Mouse (Mus musculus) hindbrain, embryonic 10.5 days (tissue): Measurements from ENCODE around the gene Ntf3. TPM values are rescaled to one million over a fixed set of nuclear protein-coding genes. Genes with fewer than 3 reads are reported as not detected.
A peak's percentile ranks its signal among the peaks of the same experiment; 100 is the strongest.

Experiments used
- DNase-seq: peaks from one replicate; pipeline ENCODE4 v3.0.0-alpha.2; 2017; ENCODE audit warnings: low spot score
- H3K27ac ChIP-seq: fragments of 300-500 bp; sonication (generic); 2 replicates; pipeline ENCODE4 v1.5.1; 2016; ENCODE audit warnings: mild to moderate bottlenecking, moderate library complexity
- H3K27me3 ChIP-seq: fragments of 300-500 bp; sonication (generic); 2 replicates; pipeline ENCODE4 v1.6.1; 2016; ENCODE audit warnings: mild to moderate bottlenecking; ENCODE audit not compliant: poor library complexity, insufficient read depth, severe bottlenecking
- H3K36me3 ChIP-seq: fragments of 300-500 bp; sonication (generic); 2 replicates; pipeline ENCODE4 v1.6.1; 2016; ENCODE audit warnings: mild to moderate bottlenecking, moderate library complexity
- H3K4me1 ChIP-seq: fragments of 300-500 bp; sonication (generic); replicated peaks from 2 replicates; pipeline ENCODE4 v1.6.1; 2016; ENCODE audit warnings: mild to moderate bottlenecking
- H3K4me3 ChIP-seq: fragments of 300-500 bp; sonication (generic); 2 replicates; pipeline ENCODE4 v1.5.1; 2016; ENCODE audit warnings: mild to moderate bottlenecking, moderate library complexity
- H3K9me3 ChIP-seq: fragments of 300-500 bp; sonication (generic); 2 replicates; pipeline ENCODE4 v1.6.1; 2016; ENCODE audit warnings: mild to moderate bottlenecking, moderate library complexity
- WGBS: fragments of 180-500 bp; shearing (Covaris S2); methylation state at CpG from one replicate; pipeline ENCODE4 v1.1.7; 2016; 5-methylcytosine and 5-hydroxymethylcytosine counted together
- polyA plus RNA-seq: library from polyadenylated mRNA; unstranded; fragments of >200 nt; fragmentation: Nextera tagmentation; extraction: Ambion mirVana; gene quantifications from 2 replicates; pipeline ENCODE4 v1.2.1, GENCODE M21; 2016

Ntf3 gene
- polyA plus RNA-seq: 6.0 and 8.5 TPM in 2 replicates

DNA sequence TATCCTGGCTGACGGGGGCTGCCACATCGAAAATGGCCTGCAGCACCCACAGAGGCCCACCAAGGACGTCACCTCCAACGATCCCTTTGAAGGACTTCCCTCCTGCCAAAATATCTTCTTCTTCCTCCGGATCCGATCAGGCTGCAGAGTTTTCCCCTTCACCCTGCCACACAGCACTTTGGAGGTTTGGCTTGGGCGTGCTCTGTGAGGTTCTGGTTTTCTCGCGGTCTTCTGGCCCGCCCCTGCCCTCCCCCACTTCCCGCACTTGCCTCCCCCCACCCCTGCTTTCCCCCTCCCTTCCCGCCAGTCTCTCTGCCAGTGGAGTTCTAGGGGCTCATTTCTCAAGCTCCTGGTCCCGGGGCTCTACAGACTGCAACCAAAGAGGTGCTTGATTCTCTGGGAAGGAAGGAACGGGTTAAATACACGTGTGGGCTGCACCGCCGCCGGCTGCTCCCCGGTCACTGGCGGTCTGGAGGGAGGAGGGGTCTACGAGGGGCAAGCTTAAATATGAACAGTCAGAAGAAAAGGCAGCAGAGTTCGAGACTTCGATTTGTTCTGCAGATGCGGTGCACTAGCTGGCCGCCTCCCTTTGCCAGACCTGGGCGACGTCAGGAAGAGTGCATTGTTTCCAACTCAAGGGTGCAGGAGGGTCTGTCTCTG lies at the start of gene Ntf3:
Gene Ntf3, minus strand, starts transcription at position 363 of the 660 bp plus-strand sequence.
- Histone ChIP-seq H3K9me3 (no peaks in the 10 kb centered on the region), H3K36me3 (no peaks in the 10 kb centered on the region), H3K4me1 (peaks cover 58% of the 10 kb centered on the region), H3K4me3 (peak within 1 kb of the TSS; percentile 57), H3K27me3 (peaks cover 63% of the 10 kb centered on the region), H3K27ac (peak within 1 kb of the TSS; percentile 70)
- under 1% methylated on average over 27 of the region's 27 CpGs for WGBS
- peak; percentile 66 for DNase-seq

DNA sequence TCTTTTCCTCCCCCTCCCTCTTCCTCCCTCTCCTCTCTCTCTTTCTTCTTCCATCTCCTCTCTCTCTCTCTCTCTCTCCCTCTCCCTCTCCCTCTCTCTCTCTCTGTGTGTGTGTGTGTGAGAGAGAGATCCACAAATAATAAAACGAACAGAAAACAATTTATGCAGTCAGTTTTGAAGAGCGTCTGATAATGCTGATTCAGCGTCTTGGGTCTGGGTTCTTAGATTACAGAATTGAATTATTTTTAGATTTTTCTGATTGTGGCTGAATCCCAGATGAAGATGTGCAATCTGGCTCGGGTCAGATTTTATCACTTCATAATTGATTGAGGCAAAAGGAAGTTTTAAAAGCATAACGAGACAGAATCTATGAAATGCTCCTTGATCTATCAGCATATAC lies 46.6 kb upstream of the Ntf3 start:
- 87% methylated on average over 5 of the region's 5 CpGs for WGBS
- Histone ChIP-seq H3K36me3 (no peaks in the 10 kb centered on the region), H3K9me3 (no peaks in the 10 kb centered on the region), H3K27me3 (no peaks in the 10 kb centered on the region), H3K4me1 (no peaks in the 10 kb centered on the region), H3K27ac (no peak overlapping the region), H3K4me3 (no peak overlapping the region)
- no peak for DNase-seq

DNA sequence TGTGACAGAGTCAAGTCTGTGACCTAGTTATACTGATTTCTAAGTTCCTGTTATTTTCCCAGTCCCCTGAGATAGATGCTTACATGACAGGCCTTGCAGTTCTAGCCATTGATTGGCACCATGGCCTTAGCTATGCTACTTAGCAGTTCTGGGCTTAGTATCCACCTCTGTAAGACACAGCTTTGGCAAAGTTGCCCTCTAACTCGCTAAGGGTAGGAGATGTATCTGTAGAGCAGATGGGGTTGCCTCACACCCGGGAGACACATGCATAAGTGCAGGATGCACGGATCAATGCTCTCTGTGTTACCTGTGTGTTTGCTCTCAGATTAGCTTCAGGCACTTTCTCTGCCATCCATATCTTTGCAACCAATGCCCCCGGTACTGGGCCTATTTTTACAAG lies 36.7 kb upstream of the Ntf3 start:
- no peaks in the 10 kb centered on the region for H3K36me3 ChIP-seq
- 85% methylated on average over 4 of the region's 4 CpGs for WGBS
- no peaks in the 10 kb centered on the region for H3K27me3 ChIP-seq
- DNase-seq: no peak
- H3K4me3 ChIP-seq: no peak overlapping the region
- no peaks in the 10 kb centered on the region for H3K9me3 ChIP-seq
- no peaks in the 10 kb centered on the region for H3K4me1 ChIP-seq
- H3K27ac ChIP-seq: no peak overlapping the region

DNA sequence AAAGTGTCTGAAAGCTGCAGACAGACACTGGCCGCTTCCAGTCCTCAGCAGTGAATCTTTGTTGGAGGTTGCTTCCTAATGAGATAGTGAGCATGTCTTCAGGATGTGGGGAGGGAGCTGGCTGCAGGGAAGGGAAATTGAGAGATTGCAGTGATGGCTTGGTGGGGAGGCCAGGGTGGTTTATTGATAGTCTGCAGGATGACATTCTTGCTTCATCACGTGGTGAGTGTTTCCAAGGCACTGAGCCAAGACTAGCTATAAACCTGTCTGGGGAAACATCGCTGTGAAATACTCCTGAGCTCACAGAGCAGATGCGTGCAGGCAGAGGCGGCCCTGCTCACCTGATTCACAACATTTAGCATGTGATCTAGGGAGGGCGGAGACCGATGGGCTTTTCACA lies 36.2 kb upstream of the Ntf3 start:
- no peak for DNase-seq
- whole genome bisulfite sequencing: 81% methylated on average over 7 of the region's 7 CpGs
- Histone ChIP-seq H3K9me3 (no peaks in the 10 kb centered on the region), H3K27me3 (no peaks in the 10 kb centered on the region), H3K36me3 (no peaks in the 10 kb centered on the region), H3K4me3 (no peak overlapping the region), H3K4me1 (no peaks in the 10 kb centered on the region), H3K27ac (no peak overlapping the region)

DNA sequence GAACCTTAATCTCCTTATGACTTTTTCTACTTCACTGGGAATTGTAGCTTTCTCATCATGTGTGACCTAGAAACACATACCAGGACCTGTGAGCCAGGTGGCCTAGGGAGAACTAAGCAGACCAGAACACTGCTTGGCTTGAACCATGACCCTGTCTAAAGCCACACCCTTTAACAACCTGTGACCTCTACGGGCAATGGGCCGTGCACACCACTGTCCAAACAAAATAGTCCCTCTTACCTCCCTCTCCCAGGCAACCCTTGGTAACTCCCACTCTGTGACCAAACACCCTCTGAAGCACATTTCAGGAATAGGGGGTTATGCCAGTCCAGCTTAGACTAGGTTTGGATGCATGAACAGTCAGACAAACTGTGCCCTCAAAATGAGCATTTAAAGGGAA lies 35.0 kb upstream of the Ntf3 start:
- no peak for DNase-seq
- Histone ChIP-seq H3K4me1 (no peaks in the 10 kb centered on the region), H3K9me3 (no peaks in the 10 kb centered on the region), H3K27ac (no peak overlapping the region), H3K4me3 (no peak overlapping the region), H3K27me3 (no peaks in the 10 kb centered on the region), H3K36me3 (no peaks in the 10 kb centered on the region)
- WGBS: 73% methylated on average over 2 of the region's 2 CpGs

DNA sequence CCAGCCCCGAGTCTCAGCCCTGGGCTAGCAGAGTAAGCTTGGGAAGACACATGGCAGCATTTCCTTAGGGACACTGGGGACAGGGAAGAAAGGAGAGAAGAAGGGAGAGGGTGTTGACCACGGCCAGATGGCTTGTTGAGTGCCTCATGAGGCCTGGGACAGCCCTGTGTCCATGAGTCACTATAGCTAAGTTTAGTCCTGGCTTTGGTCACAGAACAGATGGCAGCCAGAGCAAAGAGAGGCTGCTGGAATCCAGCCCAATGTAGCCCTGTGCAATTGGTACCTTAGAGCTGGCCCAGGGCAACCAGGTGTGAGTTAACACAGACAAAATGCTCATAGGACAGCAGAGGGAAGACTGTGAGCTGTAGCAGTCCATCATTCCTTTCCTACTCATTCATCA lies 33.2 kb upstream of the Ntf3 start:
- Histone ChIP-seq H3K27me3 (no peaks in the 10 kb centered on the region), H3K4me3 (no peak overlapping the region), H3K4me1 (no peaks in the 10 kb centered on the region), H3K9me3 (no peaks in the 10 kb centered on the region), H3K36me3 (no peaks in the 10 kb centered on the region), H3K27ac (no peak overlapping the region)
- DNase-seq: no peak
- WGBS: 77% methylated on average over 2 of the region's 2 CpGs

DNA sequence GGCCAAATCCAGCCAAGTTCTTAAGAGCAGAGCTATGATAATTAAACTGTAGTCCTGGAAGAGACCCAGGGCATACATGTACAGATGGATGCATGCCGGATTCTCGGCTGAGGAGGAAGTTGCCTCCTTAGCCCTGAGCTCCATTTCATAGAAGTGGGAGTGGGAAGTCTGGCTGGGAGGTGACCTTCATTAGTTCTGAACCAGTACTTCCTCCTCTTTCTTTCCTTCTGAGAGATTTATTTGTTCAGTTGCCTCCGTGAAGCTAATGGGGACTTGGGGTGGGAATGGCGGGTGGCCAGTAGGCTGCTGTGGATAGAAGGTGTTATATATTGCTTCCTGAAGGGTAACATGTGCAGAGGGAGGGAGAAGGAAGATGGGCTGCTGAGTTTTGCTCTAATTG lies 28.1 kb upstream of the Ntf3 start:
- H3K4me1 ChIP-seq: no peaks in the 10 kb centered on the region
- no peak for DNase-seq
- WGBS: 84% methylated on average over 4 of the region's 4 CpGs

DNA sequence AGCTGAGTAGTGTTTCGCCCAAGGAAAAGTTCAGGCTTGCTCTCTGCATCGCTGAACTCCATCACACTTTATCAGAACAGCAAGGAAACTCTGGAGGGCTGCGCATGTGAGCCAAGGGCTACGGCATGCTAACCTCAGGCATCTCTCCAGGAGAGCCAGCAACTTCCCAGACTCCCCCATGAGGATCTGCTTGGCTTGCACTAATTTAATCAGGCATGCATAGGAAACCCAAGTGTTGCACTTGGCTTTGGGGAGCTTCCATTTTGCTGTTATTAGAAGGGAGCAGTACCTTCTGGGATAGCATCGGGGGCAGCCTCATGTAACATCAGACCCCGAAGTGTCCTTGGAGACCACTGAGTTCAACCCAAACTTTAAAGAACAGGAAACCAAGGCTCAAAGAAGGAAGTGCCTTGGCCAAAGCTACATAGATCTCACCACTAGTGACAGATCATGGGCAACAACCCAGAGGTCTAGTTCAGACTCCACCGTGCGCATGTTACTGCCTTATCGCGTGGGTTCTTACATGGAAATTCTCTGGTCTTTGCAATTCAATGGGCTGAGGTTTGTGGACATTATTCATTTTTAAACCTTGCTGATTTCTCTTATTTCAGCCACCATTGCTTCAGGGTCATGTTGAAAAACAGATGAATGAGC lies 23.6 kb upstream of the Ntf3 start:
- H3K36me3 ChIP-seq: no peaks in the 10 kb centered on the region
- no peaks in the 10 kb centered on the region for H3K4me1 ChIP-seq
- 0 out of 2 replicates have a peak, but pooled peaks cover 3% of the 10 kb centered on the region for H3K9me3 ChIP-seq
- H3K27me3 ChIP-seq: no peaks in the 10 kb centered on the region
- no peak for DNase-seq
- H3K4me3 ChIP-seq: no peak overlapping the region
- no peak overlapping the region for H3K27ac ChIP-seq
- 90% methylated on average over 10 of the region's 10 CpGs for WGBS

More for the DNA sequence above, 28.1 kb upstream of the Ntf3 start:
- Histone ChIP-seq H3K4me3 (no peak overlapping the region), H3K27ac (no peak overlapping the region), H3K36me3 (no peaks in the 10 kb centered on the region), H3K27me3 (no peaks in the 10 kb centered on the region), H3K9me3 (no peaks in the 10 kb centered on the region)

DNA sequence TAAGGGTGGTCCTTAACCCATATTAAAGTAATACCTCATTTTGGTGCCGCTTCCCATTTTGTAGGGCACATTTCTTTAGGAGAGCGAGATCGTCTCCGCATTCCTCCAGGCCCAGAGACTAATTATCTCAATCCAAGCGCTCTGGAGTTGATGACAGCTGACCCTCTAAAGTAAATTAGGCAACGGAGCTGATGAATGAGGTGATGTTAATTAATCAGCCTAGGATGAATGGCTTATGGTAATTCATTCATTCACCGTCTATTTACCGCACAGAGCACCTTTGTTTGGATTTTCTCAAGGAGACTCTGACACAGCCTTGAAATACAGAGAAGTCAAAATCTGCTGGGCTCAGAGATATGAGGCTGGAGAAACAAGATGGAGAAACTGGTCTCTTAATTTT lies 20.7 kb upstream of the Ntf3 start:
- WGBS: 71% methylated on average over 8 of the region's 8 CpGs
- H3K27me3 ChIP-seq: no peaks in the 10 kb centered on the region
- H3K9me3 ChIP-seq: 0 out of 2 replicates have a peak, but pooled peaks cover 3% of the 10 kb centered on the region
- H3K4me1 ChIP-seq: no peaks in the 10 kb centered on the region
- DNase-seq: no peak
- H3K36me3 ChIP-seq: no peaks in the 10 kb centered on the region
- H3K27ac ChIP-seq: no peak overlapping the region
- H3K4me3 ChIP-seq: no peak overlapping the region

DNA sequence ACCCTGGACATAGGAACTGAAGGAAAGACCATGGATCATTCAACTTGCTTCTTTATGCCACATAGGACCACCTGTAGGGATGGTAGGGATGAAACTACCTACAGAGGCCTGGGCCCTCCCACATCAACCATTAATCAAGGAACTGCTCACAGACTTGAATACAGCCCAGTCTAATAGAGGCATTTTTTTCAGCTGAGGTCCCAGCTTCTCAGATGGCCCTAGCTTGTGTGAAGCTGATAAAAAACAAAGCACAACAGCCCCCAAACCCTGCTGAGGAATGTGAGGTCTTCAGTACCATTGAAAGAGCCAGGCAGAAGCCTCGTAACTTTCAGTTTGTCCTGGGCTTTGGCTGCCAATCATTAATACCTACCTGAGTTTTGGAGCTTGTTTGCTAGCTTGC lies 19.4 kb upstream of the Ntf3 start:
- H3K4me3 ChIP-seq: no peak overlapping the region
- H3K9me3 ChIP-seq: 0 out of 2 replicates have a peak, but pooled peaks cover 3% of the 10 kb centered on the region
- DNase-seq: no peak
- no peak overlapping the region for H3K27ac ChIP-seq
- no peaks in the 10 kb centered on the region for H3K36me3 ChIP-seq
- no peaks in the 10 kb centered on the region for H3K4me1 ChIP-seq
- H3K27me3 ChIP-seq: no peaks in the 10 kb centered on the region
- 62% methylated on average over 1 of the region's 1 CpGs for WGBS

DNA sequence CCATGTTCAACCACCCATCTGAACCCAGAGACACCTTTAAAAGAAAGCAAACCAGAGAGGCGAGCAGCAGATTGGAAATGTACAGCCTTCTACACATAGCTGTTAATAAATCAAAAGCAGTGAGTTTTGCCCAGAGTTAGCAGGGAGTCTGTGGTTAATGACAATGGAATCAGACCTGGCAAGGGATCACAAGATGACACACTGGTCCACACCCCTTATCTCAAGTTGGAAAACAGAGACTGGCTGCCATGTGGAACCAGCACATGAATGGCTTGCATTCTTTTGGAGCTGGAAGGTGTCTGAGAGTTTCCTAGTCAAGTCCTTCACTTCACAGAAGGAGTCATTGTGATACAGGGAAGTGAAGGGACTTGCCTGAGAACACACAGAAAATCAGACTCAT lies 5.4 kb upstream of the Ntf3 start:
- WGBS: 90% methylated on average over 1 of the region's 1 CpGs
- Histone ChIP-seq H3K27ac (no peak overlapping the region), H3K9me3 (no peaks in the 10 kb centered on the region), H3K4me3 (no peak overlapping the region), H3K36me3 (no peaks in the 10 kb centered on the region), H3K4me1 (peaks cover 6% of the 10 kb centered on the region), H3K27me3 (peaks cover 9% of the 10 kb centered on the region)
- DNase-seq: no peak

DNA sequence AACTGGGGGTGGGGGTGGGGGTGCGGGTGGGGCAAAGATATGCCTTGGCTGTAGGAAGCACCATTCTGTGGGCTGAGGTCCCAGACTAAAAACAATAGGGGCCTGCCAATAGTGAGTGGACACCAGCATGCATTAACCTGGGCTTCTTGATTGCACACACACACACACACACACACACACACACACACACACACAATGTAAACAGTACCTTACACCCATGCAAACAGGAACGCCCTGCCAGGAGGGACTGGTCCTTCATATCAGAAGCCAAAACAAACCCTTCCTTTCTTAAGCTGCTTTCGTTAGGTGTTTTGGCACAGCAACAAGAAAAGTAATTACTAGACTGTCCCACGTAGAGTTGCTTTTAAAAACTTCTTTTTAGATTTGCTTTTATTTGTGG lies 4.1 kb upstream of the Ntf3 start:
- Histone ChIP-seq H3K36me3 (no peaks in the 10 kb centered on the region), H3K9me3 (no peaks in the 10 kb centered on the region), H3K4me1 (peaks cover 19% of the 10 kb centered on the region), H3K27ac (no peak overlapping the region), H3K27me3 (peaks cover 22% of the 10 kb centered on the region), H3K4me3 (no peak overlapping the region)
- WGBS: 92% methylated on average over 4 of the region's 4 CpGs
- DNase-seq: no peak

DNA sequence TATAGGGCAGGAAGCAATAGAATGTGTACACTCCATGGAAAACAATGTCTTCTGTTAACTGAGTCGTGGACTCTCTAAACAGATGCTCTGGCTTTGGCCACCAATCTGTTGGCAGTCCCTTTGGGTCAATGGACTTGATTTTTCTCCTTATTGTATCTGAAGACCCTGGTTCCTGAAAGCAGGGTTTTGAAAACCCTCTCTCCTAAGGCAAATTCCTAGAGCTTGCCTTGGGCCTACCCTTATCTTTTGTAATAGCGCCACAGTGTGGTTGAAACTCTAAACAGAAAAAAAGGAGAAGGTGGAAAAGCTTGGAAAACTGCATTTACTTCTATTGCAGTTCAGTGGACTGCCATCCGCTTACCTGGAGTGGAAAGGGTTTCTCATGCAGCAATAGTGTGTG lies 1.0 kb upstream of the Ntf3 start:
- no peak overlapping the region for H3K27ac ChIP-seq
- no peaks in the 10 kb centered on the region for H3K36me3 ChIP-seq
- peak; percentile 27 for DNase-seq
- peaks cover 47% of the 10 kb centered on the region for H3K4me1 ChIP-seq
- WGBS: 16% methylated on average over 3 of the region's 3 CpGs
- H3K4me3 ChIP-seq: no peak overlapping the region
- H3K9me3 ChIP-seq: no peaks in the 10 kb centered on the region
- H3K27me3 ChIP-seq: peaks cover 53% of the 10 kb centered on the region
